Mouse (Mus musculus): ENCODE measurements around the gene Ccnf.

- TF ChIP-seq CTCF (IDR thresholded peaks at IDR 0.05; ENCODE audit: low read depth, low read length) (no peak), POLR2A (IDR thresholded peaks at IDR 0.05; ENCODE audit: extremely low read depth, insufficient read depth, low read length) (no peak)
These were observed 9.2 kb upstream of the Ccnf start for GRCm38 (mm10) chr17:24260516-24260915.
